Mouse (Mus musculus): ENCODE measurements around the gene Trim47. TPM values are rescaled to one million over a fixed set of nuclear protein-coding genes. Genes with fewer than 3 reads are reported as not detected.

Trim47 gene
- total RNA-seq, 2 experiments from 2014 or later, result 7.0 to 9.6 TPM

DNA sequence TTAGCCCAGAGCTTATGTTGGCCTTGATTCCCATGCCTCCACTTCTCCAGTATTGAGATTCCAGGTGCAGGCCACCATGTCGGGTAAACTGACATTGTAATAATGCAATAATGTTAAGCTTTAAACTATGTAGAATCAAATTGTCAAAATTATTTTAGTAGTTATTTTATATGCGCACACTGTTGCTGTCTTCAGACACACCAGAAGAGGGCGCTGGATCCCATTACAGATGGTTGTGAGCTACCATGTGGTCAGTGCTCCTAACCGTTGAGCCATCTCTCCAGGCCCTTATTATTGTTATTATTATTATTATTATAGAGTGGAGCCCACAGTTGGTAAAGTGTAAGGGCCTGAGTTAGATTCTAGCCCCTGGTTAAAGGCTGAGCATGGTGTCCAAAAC lies 15.9 kb downstream of the Trim47 start:
- DNase-seq (ENCODE audit: low spot score in 2 of 2), result no peak
- intact Hi-C loops (cut with DNase I), result no loop called here

DNA sequence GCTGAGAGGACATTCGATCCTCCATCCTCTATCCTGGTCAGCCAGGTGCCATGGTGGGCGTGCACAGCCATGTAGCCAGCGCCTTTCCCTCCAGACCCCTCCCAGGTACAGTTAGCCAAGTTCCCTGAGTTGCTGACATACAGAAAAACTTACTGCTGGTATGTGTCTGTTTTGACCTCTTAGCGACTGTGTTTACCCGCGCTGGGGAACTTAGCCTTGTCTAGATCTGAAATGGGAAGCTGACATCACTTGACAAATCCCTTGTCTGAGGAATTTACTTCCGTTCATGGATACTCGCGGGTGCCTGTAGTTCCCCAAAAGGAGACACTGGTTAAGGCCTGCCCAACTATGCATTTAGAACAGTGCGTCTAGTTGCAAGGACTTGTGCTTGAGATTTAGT lies 16.5 kb downstream of the Trim47 start:
- intact Hi-C loops (cut with DNase I), result no loop called here
- DNase-seq (ENCODE audit: low spot score in 2 of 2), result no peak

- intact Hi-C loops (cut with DNase I), result no loop called here
- DNase-seq (ENCODE audit: low spot score in 2 of 2), result no peak
Measured at GRCm38 (mm10) chr11:116110131-116110530, 16.9 kb downstream of the Trim47 start.

DNA sequence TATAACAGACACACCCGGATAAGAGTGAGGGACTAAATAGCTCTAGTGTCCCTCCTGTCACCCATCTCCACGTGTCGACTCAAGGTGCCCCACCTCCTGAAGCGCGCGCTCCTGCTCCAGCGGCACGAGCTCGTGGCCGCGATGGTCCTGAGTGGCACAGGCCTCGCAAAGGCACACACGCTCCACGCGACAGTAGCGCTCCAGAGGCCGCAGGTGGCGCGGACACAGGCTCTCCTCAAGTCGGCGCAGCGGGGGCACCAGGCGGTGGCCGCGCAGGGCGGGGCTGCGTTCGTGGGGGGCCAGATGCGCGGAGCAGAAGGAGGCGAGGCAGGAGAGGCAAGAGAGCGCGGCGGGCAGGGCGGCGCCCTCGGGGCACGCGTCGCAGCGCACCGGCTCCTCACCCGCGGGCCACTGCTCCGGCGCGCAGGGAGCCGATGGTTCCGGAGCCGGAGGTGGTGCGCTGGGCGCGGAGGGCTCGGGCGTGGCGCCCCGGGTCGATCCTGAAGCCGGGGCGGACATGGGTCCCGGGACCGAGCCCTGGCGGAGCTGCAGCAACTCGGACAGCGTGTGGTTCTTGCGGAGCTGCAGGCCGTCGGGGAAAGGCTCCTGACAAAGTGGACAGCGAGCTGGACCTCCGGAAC lies 17.4 kb downstream of the Trim47 start:
- no peak for DNase-seq (ENCODE audit: low spot score in 2 of 2)
- intact Hi-C loops (cut with DNase I), result no loop called here

- DNase-seq (ENCODE audit: low spot score in 2 of 2), result no peak
Measured at GRCm38 (mm10) chr11:116108464-116109137, 18.4 kb downstream of the Trim47 start.

DNA sequence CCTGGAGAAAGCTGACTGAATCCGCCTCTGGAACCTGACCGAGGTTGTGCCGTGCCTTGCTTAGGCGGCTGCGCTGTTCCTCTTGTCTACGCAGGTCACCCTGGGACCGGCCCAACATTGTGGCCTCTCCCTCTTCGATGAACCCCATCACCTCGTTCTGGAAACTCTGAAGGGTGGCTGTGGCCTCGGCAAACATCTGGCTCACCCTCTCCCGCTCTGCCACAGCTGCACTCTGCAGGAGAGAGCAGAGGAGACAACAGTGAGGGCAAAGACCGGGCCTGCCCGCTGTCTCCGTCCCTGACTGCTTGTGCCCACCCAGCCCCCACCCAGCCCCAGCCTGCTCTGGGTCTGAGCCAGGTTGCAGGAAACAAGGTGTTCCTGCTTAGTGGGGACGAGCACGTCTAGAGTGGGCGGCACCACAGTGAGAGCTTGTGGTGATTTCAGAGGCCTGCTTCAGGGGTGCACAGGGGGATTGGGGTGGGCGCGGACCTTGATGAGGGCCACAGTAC lies 19.2 kb downstream of the Trim47 start:
- no peak for DNase-seq (ENCODE audit: low spot score in 2 of 2)

More at GRCm38 (mm10) chr11:116108464-116109137, 18.4 kb downstream of the Trim47 start:
- intact Hi-C loops (cut with DNase I), result no loop called here

GRCm38 (mm10) chr11:116106963-116107776 lies 19.8 kb downstream of the Trim47 start:
- intact Hi-C loops (cut with DNase I), result no loop called here
- no peak for DNase-seq (ENCODE audit: low spot score in 2 of 2)

More for the DNA sequence above, 19.2 kb downstream of the Trim47 start:
- intact Hi-C loops (cut with DNase I), result no loop called here

GRCm38 (mm10) chr11:116106154-116106962 lies 20.7 kb downstream of the Trim47 start:
- no peak for DNase-seq (ENCODE audit: low spot score in 2 of 2)
- intact Hi-C loops (cut with DNase I), result no loop called here

GRCm38 (mm10) chr11:116105065-116105464 lies 21.9 kb downstream of the Trim47 start:
- no peak for DNase-seq (ENCODE audit: low spot score in 2 of 2)
- intact Hi-C loops (cut with DNase I), result no loop called here

DNA sequence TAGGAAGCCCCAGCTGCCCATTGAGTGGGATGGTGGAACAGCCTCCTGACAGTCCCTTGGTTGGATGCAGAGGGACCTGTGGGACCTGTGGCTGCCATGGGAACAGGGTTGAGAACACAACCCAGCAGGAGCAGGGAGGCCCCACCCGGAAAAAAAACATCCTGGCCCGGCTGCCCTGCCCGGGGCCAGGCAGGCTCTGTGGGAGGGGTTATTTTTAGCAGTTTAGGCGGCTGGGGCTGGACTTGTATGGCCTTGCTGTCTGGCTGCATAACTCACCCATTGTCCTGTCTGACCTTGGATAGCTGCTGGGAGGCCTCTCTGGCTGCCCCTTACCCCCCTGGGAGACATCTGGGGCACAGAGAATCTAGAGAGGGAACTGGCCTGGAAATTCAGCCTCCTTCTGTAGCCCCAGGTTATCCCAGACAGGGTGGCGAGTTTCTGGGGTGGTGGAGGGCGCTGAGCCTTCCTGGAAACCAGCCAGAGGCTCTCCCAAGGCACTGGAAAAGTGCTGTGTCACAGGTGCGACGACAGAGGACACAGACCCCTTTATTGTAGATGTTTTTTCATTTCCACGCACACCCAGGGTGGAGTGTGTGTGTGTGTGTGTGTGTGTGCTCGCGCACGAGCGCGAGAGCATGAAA lies 22.9 kb downstream of the Trim47 start:
- DNase-seq (ENCODE audit: low spot score in 2 of 2), result no peak
- intact Hi-C loops (cut with DNase I), result no loop called here

DNA sequence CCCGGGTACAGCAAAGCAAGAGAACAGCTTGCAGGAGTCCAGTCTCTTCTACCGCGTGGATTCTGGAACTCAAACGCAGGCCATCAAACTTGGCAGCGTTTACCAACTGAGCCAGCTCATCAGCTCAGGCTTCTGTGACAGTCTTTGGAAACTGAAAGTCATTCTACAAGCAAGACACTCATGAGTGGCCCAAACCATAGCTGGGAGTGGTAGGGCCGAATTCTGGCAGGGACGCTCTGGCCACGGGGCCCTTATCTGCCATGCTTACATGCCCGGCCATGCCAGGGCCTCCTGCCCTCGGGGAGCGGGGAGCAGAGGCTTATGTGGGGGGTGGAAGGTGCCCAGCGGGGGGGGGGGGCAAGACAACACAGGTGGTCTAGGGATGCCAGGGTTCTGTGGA lies 23.4 kb downstream of the Trim47 start:
- intact Hi-C loops (cut with DNase I), result no loop called here
- DNase-seq (ENCODE audit: low spot score in 2 of 2), result no peak

DNA sequence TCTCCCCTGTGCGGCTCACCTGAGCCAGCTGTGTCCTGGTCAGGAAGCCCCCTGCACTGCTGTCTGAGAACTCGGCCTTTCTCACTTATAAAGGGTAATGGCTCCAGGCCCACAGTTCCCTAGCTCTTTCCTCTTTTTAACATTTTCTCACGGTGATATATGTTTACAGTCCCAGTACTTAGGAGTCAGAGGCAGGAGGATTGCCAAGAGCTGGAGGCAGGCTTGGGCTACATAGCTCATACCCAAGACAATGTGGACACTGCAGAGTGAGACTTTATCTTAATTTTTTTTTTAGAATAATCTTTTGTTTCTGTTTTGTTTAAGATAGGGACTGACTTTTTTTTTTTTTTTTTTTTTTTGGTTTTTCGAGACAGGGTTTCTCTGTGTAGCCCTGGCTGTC lies 24.5 kb downstream of the Trim47 start:
- intact Hi-C loops (cut with DNase I), result no loop called here
- no peak for DNase-seq (ENCODE audit: low spot score in 2 of 2)

- intact Hi-C loops (cut with DNase I), result no loop called here
- no peak for DNase-seq (ENCODE audit: low spot score in 2 of 2)
Measured at GRCm38 (mm10) chr11:116101931-116102381, 25.1 kb downstream of the Trim47 start.

- intact Hi-C loops (cut with DNase I), result no loop called here
- no peak for DNase-seq (ENCODE audit: low spot score in 2 of 2)
Measured at GRCm38 (mm10) chr11:116100839-116101238, 26.2 kb downstream of the Trim47 start.

DNA sequence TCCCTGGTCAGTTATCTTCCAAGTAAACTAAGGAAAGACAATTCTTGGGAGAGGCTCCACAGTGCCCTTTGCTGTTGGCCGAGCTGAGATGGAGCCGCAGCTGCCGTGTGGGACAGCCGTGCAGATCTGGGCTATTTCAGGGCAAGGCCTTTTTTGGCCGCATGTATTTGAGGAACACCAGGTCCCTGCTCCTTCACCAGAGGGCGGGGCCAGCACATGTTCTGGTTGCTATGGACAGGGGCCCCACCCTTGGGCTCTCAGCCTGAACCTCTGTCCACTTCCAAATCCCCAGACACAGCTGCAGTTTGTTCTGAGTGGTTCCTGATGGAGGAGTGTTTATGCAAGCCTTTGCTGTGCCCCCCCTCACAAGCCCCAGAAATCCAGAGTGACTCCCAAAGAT lies 26.6 kb downstream of the Trim47 start:
- intact Hi-C loops (cut with DNase I), result no loop called here
- no peak for DNase-seq (ENCODE audit: low spot score in 2 of 2)

DNA sequence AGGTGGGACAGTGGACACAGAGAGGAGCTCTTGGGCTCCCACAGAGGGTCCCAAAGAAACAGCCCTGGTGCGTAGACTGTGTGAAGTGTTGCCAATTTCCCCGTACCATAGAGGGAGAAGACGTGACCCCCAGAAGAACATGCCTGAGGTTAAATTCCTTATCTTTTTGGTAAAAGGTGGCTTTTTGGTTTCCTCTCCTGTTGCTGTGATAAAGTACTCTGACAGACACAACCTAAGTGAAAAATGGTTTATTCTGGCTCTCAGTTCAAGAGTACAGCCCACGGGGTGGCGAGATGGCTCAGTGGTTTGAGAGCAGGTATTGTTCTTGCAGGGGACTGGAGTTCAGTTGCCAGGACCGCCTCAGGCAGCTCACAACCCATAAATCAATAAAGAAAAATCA lies 27.5 kb downstream of the Trim47 start:
- intact Hi-C loops (cut with DNase I), result no loop called here
- no peak for DNase-seq (ENCODE audit: low spot score in 2 of 2)

DNA sequence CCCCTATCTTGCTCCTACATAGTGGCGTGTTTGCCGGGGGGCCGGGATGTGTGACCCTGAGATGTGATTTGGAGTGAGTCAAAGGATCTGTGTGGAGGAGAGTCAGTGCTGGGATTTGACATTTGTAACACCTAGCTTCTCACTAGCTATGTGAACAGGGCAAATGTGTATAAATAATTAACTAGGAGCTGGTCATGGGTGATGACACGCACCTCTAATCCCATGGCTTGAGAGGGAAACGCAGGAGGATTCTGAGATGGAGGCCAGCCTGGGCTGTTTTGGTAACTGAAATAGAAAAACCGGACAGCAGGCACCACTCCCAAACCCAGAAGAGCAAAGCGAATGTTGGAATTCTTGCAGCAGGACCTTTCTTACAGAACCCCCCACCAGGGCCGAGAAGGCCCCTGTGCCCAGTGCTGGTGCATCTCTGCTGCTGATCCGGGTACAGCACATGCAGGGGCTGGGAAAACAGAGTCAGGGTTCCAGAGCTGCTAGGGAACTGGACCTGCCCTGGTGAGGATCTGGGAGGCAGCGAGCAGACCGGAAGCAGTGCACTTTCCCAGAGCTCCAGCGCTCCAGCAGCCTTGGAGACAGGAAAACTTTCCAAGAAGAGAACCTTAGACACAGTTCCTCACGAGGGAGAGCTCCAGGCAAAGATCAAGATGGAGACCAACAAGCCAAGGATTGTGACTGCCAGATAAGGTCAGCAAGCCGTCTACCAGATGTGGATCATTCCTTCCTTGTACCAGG lies 28.1 kb downstream of the Trim47 start:
- DNase-seq (ENCODE audit: low spot score in 2 of 2), result no peak
- intact Hi-C loops (cut with DNase I), result no loop called here

Data from left cerebral cortex, postnatal 36 days (tissue).